Mouse (Mus musculus): ENCODE data around the gene Pi16.

- no peak for TF ChIP-seq CTCF (conservative IDR thresholded peaks at IDR 0.05; ENCODE audit: low read length)
- no peak for TF ChIP-seq NANOG (IDR thresholded peaks at IDR 0.05; ENCODE audit: borderline replicate concordance, low read length)
Measured at GRCm38 (mm10) chr17:29267931-29268681, 49.4 kb upstream of the Pi16 start.
